Mouse (Mus musculus) forebrain, embryonic 15.5 days (tissue): ENCODE results near the gene Adrb1. TPM values are rescaled to one million over a fixed set of nuclear protein-coding genes. Genes with fewer than 3 reads are reported as not detected.

Source experiments
- ATAC-seq: fragments of 200-750 bp; cut with Nextera tagmentation; replicated peaks from 2 replicates; pipeline ENCODE4 v1.8.0; 2017; ENCODE audit warnings: mild to moderate bottlenecking, moderate TSS enrichment, moderate library complexity
- H3K27ac ChIP-seq: fragments of 300-500 bp; sonication (generic); replicated peaks from 2 replicates; pipeline ENCODE4 v1.5.1; 2015; ENCODE audit warnings: mild to moderate bottlenecking, inconsistent platforms
- H3K27me3 ChIP-seq: fragments of 300-500 bp; sonication (generic); 2 replicates; pipeline ENCODE4 v1.6.1; 2015; ENCODE audit warnings: inconsistent platforms
- H3K36me3 ChIP-seq: fragments of 300-500 bp; sonication (generic); 2 replicates; pipeline ENCODE4 v1.6.1; 2015; ENCODE audit warnings: mild to moderate bottlenecking, inconsistent platforms
- H3K4me1 ChIP-seq: fragments of 300-500 bp; sonication (generic); 2 replicates; pipeline ENCODE4 v1.6.1; 2015; ENCODE audit warnings: inconsistent platforms
- H3K4me2 ChIP-seq: fragments of 300-500 bp; sonication (generic); replicated peaks from 2 replicates; pipeline ENCODE4 v1.6.1; 2015; ENCODE audit warnings: mild to moderate bottlenecking, inconsistent platforms
- H3K4me3 ChIP-seq: fragments of 300-500 bp; sonication (generic); 2 replicates; pipeline ENCODE4 v1.5.1; 2015; ENCODE audit warnings: mild to moderate bottlenecking, inconsistent platforms
- H3K9ac ChIP-seq: fragments of 300-500 bp; sonication (generic); replicated peaks from 2 replicates; pipeline ENCODE4 v1.6.1; 2015; ENCODE audit warnings: mild to moderate bottlenecking, inconsistent platforms
- H3K9me3 ChIP-seq: fragments of 300-500 bp; sonication (generic); 2 replicates; pipeline ENCODE4 v1.6.1; 2016; ENCODE audit warnings: inconsistent platforms
- WGBS: fragments of 180-500 bp; shearing (Covaris S2); methylation state at CpG from one replicate; pipeline ENCODE4 v1.1.7; 2015; ENCODE audit warnings: mixed read lengths; 5-methylcytosine and 5-hydroxymethylcytosine counted together
- polyA plus RNA-seq: library from polyadenylated mRNA; unstranded; fragments of >200 nt; fragmentation: Nextera tagmentation; extraction: Ambion mirVana; gene quantifications from 2 replicates; pipeline ENCODE4 v1.2.1, GENCODE M21; 2015

Gene Adrb1
- 1.6 TPM in 2 replicates for polyA plus RNA-seq

DNA sequence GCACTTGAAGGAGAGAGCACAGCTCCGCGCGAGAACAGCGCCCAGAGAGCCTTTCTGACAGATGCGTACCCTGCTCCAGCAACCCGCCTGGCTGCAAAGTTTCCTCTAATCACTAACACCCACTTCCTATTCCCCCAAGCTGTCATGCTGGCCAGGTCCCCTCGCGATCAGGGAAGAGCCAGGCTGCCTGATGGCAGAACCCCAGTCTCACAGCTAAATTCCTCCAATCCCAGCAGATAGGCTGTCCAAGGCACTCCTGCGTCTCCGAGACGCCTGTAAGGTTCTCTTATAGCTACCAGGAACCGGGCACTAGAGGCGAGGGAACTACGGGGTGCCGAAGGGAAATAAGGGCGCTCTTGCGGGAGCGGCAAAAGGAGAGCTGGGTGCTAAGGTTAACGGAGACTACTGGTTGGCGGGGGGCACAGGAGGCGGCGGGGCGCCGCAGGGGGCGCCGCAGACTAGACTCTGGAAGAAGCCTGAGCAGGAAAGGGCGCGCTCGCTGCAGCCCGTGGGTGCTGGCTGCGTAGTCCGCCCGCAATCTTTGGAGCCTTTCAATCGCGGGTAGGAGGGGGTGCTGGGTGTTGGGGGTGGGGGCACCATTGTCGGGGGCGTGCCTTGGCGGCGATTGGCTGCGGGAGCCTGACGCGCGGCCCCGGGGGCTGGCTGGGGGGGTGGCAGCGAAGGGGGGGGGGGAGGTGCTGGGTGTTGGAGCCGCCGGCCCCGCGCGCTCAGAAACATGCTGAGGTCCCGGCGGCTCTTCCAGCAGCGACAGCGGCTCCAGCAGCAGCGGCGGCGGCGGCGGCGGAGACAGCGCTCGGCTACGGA lies at the start of gene Adrb1:
Gene Adrb1, plus strand, starts transcription at position 813 of the 825 bp plus-strand sequence.
- peak within 1 kb of the TSS; percentile 61 for H3K9ac ChIP-seq
- no peaks in the 10 kb centered on the region for H3K9me3 ChIP-seq
- H3K4me2 ChIP-seq: peak within 1 kb of the TSS; percentile 89
- H3K27me3 ChIP-seq: peaks cover 47% of the 10 kb centered on the region
- H3K27ac ChIP-seq: peak within 1 kb of the TSS; percentile 80
- peak within 1 kb of the TSS; percentile 52 for H3K4me3 ChIP-seq
- under 1% methylated on average over 48 of the region's 63 CpGs for WGBS
- H3K36me3 ChIP-seq: no peaks in the 10 kb centered on the region
- peak; percentile 78 for ATAC-seq
- H3K4me1 ChIP-seq: peaks cover 36% of the 10 kb centered on the region

DNA sequence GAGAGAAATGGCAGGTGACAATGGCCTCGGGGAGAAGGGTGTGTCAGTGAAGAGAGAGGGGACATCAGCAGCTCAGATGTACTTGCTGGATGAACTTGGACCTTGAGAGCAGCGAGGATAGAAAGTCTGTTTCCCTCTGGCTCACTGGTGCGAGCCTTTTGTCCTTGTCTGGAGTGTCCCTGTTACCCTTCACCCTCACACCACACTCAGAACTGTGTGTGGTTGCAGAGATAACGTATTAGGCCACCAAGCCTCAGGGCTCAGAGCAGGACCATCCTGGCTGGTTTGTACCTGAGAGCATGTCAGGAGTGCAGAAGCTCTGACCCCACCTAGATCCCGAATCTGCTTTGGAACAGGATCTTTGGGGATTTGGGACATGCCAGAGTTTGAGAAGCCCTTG lies 46.3 kb upstream of the Adrb1 start:
- Histone ChIP-seq H3K27ac (no peak overlapping the region), H3K9me3 (no peaks in the 10 kb centered on the region), H3K4me1 (no peaks in the 10 kb centered on the region), H3K27me3 (no peaks in the 10 kb centered on the region), H3K4me3 (no peak overlapping the region), H3K36me3 (no peaks in the 10 kb centered on the region), H3K9ac (no peak overlapping the region), H3K4me2 (no peak overlapping the region)
- 89% methylated on average over 5 of the region's 5 CpGs for WGBS
- no peak for ATAC-seq

DNA sequence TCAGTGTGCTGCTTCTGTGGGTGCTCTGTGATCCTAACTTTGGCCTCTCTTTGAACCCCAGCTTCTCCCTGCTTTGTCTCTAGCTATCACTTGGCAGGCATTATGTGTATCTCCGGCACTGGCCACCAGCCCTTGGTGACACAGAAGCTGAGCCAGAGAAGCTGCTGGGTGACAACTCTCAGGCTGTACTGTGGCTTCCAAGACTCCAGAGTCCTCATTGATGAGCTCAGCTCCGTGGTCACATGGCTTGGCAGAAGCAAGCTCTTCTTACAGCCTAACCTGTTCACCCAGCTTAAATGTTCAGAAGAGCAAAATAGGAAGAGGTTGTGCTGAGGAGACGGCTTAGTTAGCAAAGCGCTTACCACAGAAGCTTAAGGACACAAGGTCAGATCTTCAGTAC lies 45.5 kb upstream of the Adrb1 start:
- H3K36me3 ChIP-seq: no peaks in the 10 kb centered on the region
- H3K4me1 ChIP-seq: no peaks in the 10 kb centered on the region
- H3K27me3 ChIP-seq: no peaks in the 10 kb centered on the region
- no peak overlapping the region for H3K9ac ChIP-seq
- H3K27ac ChIP-seq: no peak overlapping the region
- WGBS: 89% methylated on average over 4 of the region's 4 CpGs
- no peak for ATAC-seq
- H3K4me3 ChIP-seq: no peak overlapping the region
- no peak overlapping the region for H3K4me2 ChIP-seq
- no peaks in the 10 kb centered on the region for H3K9me3 ChIP-seq

DNA sequence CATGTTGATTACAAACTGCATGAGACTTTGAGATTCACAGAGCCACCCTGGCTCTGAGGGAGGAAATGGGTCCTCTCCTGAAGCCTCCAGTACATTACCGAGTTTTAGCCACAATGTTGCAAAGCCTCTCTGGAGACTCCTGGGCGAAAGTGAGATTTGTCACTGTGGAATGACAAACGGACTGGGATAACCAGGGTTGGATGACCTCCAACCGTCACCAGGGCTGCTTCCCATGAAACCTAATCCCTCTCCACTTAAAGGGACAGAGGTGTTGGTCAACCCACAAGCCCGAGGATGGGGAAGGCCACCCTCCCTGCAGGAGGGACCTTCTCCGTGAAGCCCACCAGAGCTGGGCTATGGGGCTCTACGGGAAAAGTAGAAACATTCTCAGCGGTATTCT lies 44.4 kb upstream of the Adrb1 start:
- no peak overlapping the region for H3K4me3 ChIP-seq
- H3K4me1 ChIP-seq: no peaks in the 10 kb centered on the region
- no peaks in the 10 kb centered on the region for H3K27me3 ChIP-seq
- ATAC-seq: no peak
- H3K9ac ChIP-seq: no peak overlapping the region
- H3K4me2 ChIP-seq: no peak overlapping the region
- no peaks in the 10 kb centered on the region for H3K36me3 ChIP-seq
- no peaks in the 10 kb centered on the region for H3K9me3 ChIP-seq
- no peak overlapping the region for H3K27ac ChIP-seq
- 67% methylated on average over 8 of the region's 8 CpGs for WGBS

DNA sequence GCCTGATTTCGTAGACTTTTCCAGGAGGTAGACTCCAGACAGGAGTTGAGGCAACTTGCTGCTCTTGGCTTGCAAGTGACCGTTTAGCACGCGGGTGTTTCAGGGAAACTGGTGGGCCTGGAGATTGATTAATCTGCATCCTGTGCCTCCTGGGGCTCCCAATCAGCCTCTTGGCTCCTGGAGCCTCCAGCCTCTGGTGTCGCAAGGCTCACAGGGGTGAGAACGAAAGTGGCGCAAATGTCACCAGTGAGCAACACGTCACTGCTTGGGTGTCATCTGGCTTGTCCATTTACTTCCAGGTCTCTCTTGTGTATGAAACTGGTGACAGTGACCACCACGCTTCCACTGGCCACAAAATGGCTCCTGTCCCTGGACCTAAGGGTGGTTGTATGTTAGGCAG lies 43.5 kb upstream of the Adrb1 start:
- Histone ChIP-seq H3K9ac (no peak overlapping the region), H3K9me3 (no peaks in the 10 kb centered on the region), H3K4me1 (no peaks in the 10 kb centered on the region), H3K27ac (no peak overlapping the region), H3K4me3 (no peak overlapping the region), H3K27me3 (no peaks in the 10 kb centered on the region), H3K4me2 (no peak overlapping the region), H3K36me3 (no peaks in the 10 kb centered on the region)
- WGBS: 93% methylated on average over 9 of the region's 9 CpGs
- ATAC-seq: no peak

DNA sequence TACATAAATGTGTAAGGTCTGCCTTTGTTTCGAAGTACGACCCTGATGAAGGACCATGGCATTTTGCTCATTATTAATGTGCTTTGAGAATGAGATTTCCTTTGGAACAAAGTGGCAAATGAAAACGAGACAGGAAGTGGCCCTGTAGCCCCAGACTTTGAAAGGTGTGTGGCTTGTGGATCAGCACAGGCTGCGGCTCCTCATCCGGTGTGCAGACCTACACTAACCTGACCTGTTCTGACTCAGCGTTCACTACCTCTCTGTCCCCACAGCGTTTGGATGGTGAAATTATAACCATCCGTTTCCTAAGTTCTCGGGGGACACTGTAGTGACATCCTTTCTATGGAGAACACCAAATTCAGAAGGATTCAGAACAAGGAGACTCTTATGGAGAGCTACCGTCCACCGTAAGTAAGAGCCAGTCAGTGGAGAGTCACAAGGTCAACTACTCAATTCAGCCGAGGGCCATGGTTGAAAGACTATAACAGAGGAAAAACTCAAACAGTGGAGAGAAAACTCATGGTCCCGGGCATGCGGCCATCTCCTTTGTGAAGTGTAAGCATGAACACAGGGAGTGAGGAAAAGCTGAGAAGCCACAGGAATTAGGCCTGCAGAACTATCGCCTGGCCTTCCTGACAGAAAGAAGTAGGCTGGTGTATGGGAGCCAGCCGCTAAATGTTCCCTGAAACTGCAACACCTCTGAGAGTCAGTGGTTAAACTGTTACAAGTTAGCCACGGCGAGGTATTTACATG lies 42.6 kb upstream of the Adrb1 start:
- ATAC-seq: no peak
- WGBS: 85% methylated on average over 18 of the region's 18 CpGs

DNA sequence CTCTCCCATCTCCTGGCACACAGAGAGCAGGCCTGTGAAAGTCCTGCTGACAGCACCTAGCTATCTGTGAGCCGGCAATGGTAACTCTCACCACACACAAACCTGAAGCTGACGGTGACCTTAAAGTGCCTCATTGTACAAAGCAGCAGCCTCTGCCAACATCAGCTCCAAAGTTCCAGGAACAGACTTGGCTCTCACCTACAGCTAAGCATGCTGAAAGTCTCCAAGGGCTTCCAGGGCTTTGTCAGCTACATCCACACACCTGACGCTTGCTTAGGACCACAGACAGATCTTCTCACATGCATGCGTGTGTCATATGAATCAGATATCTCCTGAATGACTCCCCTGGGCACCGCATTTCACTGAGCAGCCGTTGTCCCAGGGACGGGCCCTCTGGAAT lies 42.0 kb upstream of the Adrb1 start:
- Histone ChIP-seq H3K4me2 (no peak overlapping the region), H3K27ac (no peak overlapping the region), H3K9ac (no peak overlapping the region), H3K4me1 (no peaks in the 10 kb centered on the region), H3K4me3 (no peak overlapping the region), H3K27me3 (no peaks in the 10 kb centered on the region), H3K36me3 (no peaks in the 10 kb centered on the region), H3K9me3 (no peaks in the 10 kb centered on the region)
- no peak for ATAC-seq
- WGBS: 94% methylated on average over 7 of the region's 7 CpGs

More for the DNA sequence above, 42.6 kb upstream of the Adrb1 start:
- H3K4me3 ChIP-seq: no peak overlapping the region
- no peaks in the 10 kb centered on the region for H3K27me3 ChIP-seq
- no peak overlapping the region for H3K27ac ChIP-seq
- no peaks in the 10 kb centered on the region for H3K9me3 ChIP-seq
- H3K4me1 ChIP-seq: no peaks in the 10 kb centered on the region
- H3K4me2 ChIP-seq: no peak overlapping the region
- H3K36me3 ChIP-seq: no peaks in the 10 kb centered on the region
- H3K9ac ChIP-seq: no peak overlapping the region

DNA sequence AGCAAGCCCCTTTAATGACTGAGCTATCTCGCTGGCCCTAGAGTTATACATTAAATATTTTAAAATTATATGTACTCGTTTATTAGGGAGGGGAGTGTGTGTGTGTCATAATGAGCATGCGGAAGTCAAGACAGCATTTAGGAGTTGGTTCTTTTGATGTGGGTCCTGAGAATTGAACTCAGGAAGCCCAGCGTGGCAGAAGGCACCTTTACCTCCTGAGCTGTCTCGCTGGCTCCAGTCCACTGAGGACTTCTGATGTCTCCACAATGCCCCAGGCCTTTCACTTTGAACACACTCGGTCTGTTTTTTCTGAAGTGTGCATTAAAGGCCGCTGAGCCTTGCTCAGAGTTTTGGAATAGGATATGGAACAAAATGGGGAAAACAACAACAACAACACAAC lies 39.7 kb upstream of the Adrb1 start:
- Histone ChIP-seq H3K4me2 (no peak overlapping the region), H3K27ac (no peak overlapping the region), H3K4me3 (no peak overlapping the region), H3K4me1 (peaks cover 15% of the 10 kb centered on the region), H3K36me3 (no peaks in the 10 kb centered on the region), H3K27me3 (no peaks in the 10 kb centered on the region), H3K9ac (no peak overlapping the region), H3K9me3 (no peaks in the 10 kb centered on the region)
- WGBS: 89% methylated on average over 7 of the region's 7 CpGs
- no peak for ATAC-seq

DNA sequence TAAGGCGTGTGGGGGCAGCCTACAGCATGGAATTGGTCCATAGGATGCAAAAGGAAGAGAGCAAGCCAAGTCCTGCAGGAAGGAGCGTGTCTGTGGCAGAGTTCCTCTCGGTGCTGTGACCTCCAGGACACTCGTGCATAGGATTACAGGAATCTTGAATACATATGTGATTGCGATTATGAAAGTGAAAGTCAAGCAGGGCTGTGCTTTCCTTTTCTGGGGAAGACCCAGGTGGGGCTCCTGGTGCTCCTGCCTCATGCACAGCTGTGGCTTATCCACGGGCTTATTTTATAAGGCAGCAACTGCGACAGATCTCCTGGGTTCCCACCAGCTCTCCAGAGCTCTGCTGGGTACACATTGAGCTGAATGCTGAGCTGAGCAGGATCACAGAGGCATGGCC lies 39.2 kb upstream of the Adrb1 start:
- Histone ChIP-seq H3K4me2 (no peak overlapping the region), H3K4me1 (peaks cover 21% of the 10 kb centered on the region), H3K27me3 (no peaks in the 10 kb centered on the region), H3K9me3 (no peaks in the 10 kb centered on the region), H3K36me3 (no peaks in the 10 kb centered on the region), H3K9ac (no peak overlapping the region), H3K4me3 (no peak overlapping the region), H3K27ac (no peak overlapping the region)
- 85% methylated on average over 7 of the region's 7 CpGs for WGBS
- ATAC-seq: no peak

DNA sequence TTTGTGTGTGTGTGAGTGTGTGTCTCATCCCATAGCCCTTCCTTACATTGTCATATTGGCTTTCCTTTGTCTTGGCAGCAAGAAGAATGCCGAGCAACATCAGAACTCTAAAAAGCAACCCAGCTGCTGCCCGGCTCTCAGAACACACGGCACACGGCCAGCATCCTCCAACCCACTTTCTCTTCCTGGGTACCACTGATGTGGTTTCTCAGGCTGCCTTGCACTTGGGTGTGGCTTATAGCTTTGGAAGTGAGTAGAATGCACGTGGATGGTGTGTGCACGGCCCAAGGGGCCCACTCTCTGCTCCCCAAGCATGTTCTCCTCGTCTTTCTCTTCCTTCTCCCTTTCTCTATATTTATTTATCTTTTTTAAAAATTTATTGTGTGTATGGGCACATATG lies 36.5 kb upstream of the Adrb1 start:
- H3K4me3 ChIP-seq: no peak overlapping the region
- no peak overlapping the region for H3K4me2 ChIP-seq
- peaks cover 28% of the 10 kb centered on the region for H3K4me1 ChIP-seq
- no peaks in the 10 kb centered on the region for H3K27me3 ChIP-seq
- H3K9ac ChIP-seq: no peak overlapping the region
- H3K27ac ChIP-seq: no peak overlapping the region
- no peak for ATAC-seq
- no peaks in the 10 kb centered on the region for H3K9me3 ChIP-seq
- H3K36me3 ChIP-seq: no peaks in the 10 kb centered on the region
- 86% methylated on average over 7 of the region's 7 CpGs for WGBS

DNA sequence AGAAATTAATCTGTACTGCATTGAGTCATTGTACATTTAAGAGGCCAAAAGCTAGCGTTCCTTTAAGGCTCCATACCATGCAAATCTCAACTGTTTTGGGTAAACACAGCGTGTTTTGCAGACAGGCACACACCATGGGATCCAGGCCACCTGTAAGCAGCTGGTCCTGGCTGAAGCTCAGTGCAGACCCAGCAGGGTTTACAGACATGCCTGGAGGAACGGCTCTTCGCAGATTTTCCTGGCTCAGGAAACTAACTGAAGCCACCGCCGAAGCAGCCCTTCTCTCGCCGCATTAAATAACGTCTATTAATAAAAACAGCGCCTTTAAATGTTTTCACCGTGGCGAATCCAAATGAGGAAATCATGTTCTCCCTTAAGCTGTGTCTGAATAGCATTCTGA lies 35.8 kb upstream of the Adrb1 start:
- peaks cover 28% of the 10 kb centered on the region for H3K4me1 ChIP-seq
- no peak for ATAC-seq
- H3K9me3 ChIP-seq: no peaks in the 10 kb centered on the region
- 45% methylated on average over 12 of the region's 12 CpGs for WGBS
- no peak overlapping the region for H3K27ac ChIP-seq
- no peak overlapping the region for H3K4me3 ChIP-seq
- H3K27me3 ChIP-seq: no peaks in the 10 kb centered on the region
- H3K36me3 ChIP-seq: no peaks in the 10 kb centered on the region
- H3K9ac ChIP-seq: no peak overlapping the region
- no peak overlapping the region for H3K4me2 ChIP-seq

DNA sequence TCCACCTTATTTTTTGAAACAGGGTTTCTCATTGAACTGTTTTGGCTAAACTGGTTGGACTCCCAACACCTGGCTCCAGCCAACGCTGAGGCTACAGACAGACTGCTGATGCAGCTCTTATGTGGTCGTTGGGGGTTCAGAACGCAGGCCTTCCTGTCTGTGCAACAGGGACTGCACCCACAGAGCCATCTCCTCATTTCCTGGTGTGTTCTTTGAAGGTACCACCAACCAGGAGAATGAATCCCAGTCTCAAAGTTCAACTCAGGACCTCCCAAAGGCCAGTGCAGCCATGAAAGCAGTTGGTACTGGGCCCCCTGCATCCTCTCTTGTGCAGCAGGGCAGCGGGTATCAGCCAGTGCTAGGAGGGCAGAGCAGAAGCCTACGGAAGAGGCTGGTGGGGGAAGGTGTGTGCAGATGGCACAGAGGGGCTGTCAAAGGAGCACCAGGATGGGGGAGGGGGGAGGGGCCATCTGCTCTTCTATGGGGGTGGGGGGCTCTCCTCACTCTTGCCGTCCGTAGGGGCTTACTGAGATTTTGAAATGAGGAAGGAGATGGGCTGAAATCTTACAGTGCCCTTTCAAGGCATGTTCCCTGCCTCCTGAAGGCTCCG lies 34.9 kb upstream of the Adrb1 start:
- no peaks in the 10 kb centered on the region for H3K36me3 ChIP-seq
- no peaks in the 10 kb centered on the region for H3K27me3 ChIP-seq
- H3K4me2 ChIP-seq: no peak overlapping the region
- no peaks in the 10 kb centered on the region for H3K9me3 ChIP-seq
- H3K27ac ChIP-seq: no peak overlapping the region
- peaks cover 28% of the 10 kb centered on the region for H3K4me1 ChIP-seq
- no peak overlapping the region for H3K9ac ChIP-seq
- WGBS: 71% methylated on average over 8 of the region's 8 CpGs
- no peak for ATAC-seq
- H3K4me3 ChIP-seq: no peak overlapping the region
